Mouse (Mus musculus): ENCODE results near the gene Naaladl2.

- TF ChIP-seq CTCF (IDR thresholded peaks at IDR 0.05; ENCODE audit: low read depth, low read length) (no peak), POLR2A (IDR thresholded peaks at IDR 0.05; ENCODE audit: borderline replicate concordance, low read depth, low read length) (no peak)
These were observed 629.1 kb downstream of the Naaladl2 start for GRCm38 (mm10) chr3:24514918-24515317.

All from bone marrow macrophage, adult 2 months (primary cell).